Mouse (Mus musculus) c-Kit-positive CD71-positive TER-119-positive erythroid progenitor cells, embryonic 14.5 days (primary cell): ENCODE data around the gene Gm10964.

Experiments used
- DNase-seq: peaks from one replicate; pipeline ENCODE4 v3.0.0-alpha.2; 2013; ENCODE audit warnings: low spot score

The Gm10964 gene

GRCm38 (mm10) chr3:103734696-103735519 is 4.3 kb upstream of the Gm10964 start:
- no peak for DNase-seq

DNA sequence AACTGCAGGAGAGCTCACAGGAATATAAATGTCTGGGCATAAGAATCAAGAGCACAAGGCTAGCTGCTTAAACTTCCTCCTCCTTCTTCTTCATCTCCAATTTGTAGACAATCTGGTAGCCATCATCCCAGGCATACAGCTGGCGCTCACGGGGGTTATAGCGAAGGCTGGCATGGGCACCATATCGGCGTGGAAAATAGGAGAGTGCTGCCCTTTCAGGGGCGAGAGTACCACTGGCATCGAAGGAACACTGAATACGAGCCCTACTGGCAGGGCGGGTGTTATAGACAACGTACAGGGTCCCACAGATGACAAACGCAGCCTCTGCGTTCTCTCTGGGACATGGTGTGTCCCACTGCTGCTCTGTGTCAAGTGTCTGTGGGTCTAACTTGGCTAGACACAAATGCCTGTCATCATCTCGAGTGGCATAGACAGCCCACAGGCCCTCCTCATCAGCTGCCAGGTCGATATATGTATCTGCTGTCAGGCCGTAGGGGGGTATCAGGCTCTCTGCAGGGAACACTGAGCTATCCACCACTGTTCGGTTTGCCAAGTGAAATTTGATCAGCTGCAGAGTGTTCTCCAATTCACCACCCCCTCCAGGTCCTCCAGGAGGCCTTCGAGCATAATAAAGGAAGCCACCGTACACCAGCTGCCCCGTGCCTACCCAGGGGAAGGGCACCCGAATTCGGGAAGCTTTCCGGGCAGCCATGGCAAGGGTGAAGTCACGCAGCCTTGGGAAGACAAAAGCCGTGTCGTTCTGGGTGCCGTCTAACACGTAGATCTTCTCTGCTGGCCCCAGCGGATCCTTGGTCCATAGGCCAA is 3.2 kb upstream of the Gm10964 start:
- no peak for DNase-seq

DNA sequence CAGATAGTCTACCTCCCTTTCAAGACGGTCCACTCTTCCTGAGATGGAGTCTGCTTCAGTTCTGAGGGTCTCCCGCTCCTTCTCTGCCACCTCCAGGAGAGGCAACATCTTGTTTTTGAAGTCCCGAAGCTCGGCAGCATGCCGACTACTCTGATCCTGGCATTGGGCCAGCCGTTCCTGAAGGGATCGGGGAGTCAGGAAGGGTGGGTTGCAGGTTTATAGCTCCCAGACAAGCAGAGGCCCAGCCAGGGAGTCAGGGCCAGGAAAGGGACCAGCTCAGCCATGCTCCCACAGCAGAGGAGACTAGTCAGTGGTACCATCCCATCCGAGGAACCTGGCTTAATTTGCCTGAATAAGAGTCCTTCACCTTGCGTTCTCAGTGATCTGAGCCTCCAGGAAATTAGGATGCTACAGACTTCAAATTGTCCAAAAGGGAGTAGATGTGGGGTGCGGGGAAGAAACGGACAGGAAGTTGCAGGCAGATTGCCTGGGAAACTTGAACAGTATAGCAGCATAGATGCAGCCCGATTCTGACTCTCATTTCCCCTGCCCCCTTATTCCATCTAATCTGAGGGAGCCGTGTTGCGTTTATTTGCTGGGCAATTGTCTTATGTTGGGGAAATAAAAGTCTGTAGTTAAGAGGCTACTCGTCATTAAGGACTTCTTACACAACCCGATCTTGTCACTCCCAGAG is 2.0 kb upstream of the Gm10964 start:
- DNase-seq: no peak

DNA sequence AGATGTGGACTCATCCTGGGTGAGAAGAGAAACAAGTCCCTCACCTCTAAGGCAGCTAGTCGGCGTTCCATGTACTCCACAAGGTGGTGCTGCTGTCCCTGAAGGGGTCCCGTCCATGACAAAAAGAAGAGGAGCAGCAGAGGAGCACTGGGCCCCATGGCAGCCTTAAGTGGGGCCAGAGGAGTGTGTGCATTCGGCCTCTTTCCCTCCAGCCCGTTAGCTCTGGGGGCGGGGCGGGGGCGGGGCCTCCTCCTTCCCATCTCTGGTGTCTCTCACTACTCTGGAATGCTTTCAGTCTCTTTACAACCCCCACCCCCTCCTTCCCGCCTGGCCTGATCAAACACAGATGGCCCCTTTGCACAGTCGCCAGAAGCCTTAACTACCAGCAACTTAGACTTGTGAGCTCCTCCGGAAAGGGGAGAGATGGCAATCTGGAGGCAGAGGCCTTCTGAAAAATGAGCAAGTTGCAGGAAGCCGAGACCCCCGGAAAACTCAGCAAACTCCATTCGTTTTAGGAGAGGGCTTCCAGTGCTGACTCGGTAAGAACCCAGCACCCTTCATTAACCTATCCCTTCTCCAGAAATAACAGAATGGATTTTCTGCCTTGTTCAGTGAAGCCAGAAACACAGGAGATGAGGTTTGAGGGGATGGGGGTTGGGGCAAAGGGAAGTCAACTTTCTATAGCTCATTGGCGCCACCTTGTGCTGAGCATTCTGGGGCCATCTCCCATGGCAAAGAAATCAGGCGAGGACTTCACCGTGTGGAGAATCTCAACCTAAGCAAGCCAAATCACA is 1.2 kb upstream of the Gm10964 start, which contains the start of gene Olfml3:
Gene Olfml3 (minus strand): TSS at position 224 of the 794 bp plus-strand sequence.
- peak; percentile 63 for DNase-seq

DNA sequence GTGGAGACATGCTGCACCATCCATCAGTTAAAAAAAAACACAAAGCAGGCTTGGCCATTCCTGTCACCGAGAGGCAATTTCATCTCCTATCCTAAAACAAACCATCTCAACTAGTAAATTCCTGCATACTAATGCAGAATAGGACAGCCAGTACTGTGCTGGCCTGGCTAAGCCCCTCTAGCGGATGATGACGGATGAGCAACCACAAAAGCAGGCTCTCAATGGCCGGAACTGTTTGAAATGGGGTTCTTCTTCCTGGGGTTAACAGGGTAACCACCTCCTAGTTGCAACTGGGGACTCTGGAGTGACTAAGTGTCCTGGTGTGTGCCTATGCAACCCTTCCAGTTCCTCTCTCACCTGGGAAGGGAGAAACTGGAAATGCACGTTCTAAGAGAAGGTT is 1.2 kb downstream of the Gm10964 start:
- no peak for DNase-seq

GRCm38 (mm10) chr3:103743208-103743607 is 4.0 kb downstream of the Gm10964 start:
- no peak for DNase-seq

DNA sequence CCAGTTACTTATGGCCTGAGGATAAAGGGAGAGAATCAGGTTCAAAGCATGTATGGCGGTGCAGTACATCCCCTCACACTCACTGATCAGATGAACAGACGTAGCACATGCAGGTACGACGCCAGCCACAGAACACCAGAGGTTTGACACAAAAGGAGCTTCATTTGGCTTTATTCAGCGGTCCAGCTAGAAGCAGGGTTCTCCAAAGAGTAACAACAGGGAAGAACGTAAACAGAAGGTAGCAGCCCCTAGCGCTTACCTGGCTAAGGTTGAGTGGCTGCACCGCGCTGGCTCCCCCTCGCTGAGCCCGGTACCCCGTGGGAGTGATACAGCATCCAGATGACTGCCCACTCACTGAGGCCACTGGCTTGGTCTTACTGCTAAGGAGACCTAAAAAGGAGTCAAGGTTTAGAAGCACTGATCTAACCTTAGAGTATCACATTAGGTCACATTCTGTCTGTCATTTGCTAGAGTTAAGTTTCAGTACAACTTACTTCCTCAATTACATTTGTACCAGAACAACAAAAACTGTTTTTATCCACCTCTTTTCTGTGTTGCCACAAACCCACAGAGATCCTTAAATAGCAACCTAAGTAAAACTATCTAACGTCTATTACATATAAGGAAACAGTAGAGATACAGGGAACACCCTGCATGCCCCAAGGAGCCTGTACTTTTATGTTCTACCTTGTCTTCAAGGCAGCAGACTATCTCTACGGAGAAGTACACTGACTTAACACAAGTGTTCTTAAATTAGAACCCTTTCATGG is 6.0 kb downstream of the Gm10964 start:
- no peak for DNase-seq

GRCm38 (mm10) chr3:103746711-103747110 is 7.5 kb downstream of the Gm10964 start:
- no peak for DNase-seq

GRCm38 (mm10) chr3:103751558-103751957 is 12.4 kb downstream of the Gm10964 start:
- no peak for DNase-seq

GRCm38 (mm10) chr3:103755351-103755750 is 16.2 kb downstream of the Gm10964 start:
- DNase-seq: no peak

- DNase-seq: no peak
Observed at GRCm38 (mm10) chr3:103756920-103757319, 17.8 kb downstream of the Gm10964 start.

GRCm38 (mm10) chr3:103758456-103758855 is 19.3 kb downstream of the Gm10964 start:
- no peak for DNase-seq

GRCm38 (mm10) chr3:103759261-103759970 is 20.2 kb downstream of the Gm10964 start:
- no peak for DNase-seq

DNA sequence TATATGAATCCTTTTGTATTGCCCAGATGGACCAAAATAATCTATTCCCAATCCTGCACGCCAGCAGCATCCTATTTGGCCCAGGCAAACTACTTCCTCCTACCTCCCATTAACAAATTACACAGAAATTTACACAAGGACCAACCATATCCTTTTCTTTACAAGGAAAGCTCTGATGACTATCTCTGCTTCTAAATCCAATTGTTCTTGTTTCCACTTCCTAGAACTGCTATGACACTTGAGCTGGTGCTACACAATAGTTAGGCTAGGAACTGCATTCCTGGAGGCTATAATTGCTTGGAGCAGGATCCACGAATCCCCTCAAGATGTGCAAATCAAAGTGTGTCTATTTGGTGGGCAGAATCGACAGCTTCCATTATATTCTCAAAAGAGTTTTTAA is 27.6 kb downstream of the Gm10964 start:
- no peak for DNase-seq

DNA sequence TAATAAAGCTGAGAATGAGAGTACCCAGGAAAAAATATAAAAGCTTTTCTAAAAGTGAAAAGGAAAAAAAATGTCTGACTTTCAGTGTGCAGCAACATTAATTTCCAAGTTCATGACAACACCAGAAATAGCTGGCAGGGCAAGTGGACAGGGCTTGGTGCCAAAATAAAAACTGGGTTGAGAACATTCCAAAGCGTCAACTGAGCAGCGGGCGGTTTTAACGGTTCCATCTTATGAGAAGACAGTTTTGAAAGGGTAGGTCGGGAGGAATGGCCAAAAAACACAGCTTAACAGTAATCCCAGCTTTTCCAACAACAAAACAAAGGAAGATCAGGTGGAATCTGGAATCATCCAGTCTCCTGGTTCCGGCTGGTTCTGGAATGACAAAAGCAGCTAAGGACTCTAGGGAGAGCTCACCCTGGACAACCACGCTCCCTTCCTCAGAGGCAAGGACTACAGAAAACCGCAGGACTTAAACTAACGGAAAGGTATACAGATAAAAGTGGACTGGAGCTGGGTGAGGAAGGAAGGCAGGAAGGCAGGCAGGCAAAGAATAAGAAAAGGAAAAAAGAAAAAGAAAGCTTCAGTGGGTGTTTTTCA is 32.5 kb downstream of the Gm10964 start:
- DNase-seq: no peak

DNA sequence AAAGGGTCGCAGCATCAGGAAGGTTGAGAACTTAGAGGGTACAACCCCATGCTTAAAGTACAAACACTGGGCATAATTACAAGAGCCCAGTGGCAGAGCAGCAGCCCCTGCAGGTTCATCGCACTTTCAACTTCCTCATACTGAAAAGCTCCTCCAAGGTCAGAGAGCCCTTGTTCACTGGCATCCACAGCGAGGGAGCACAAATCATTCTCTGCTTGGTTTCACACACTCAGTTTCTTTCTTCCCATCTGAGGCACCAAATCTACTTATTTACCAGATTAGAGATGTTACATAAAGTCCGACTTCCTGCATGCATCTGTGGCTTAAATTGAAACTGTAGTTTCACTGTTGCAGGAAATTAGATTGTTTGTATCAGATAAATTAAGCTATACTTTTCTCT is 33.7 kb downstream of the Gm10964 start:
- DNase-seq: no peak

DNA sequence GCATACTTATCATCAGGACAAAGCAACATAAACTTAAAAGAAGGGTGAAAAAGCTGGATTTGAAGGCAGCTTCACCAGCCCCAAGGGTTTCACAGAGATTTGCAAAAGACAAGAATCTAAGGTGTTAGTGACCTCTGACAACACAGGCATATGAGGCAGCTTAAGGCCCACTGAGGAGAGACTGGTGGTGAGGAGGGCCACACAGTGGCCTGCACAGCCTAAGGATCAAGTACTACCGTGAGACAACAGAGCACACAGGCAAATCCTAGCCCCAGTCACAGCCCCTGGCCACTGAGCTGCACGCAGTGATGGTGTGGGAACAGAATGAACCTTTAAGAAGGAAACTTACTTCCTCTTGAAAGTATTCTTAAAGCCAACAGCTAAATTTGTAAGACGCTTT is 34.3 kb downstream of the Gm10964 start:
- no peak for DNase-seq

GRCm38 (mm10) chr3:103774009-103774408 is 34.8 kb downstream of the Gm10964 start:
- DNase-seq: no peak

- no peak for DNase-seq
Observed at GRCm38 (mm10) chr3:103777940-103778339, 38.8 kb downstream of the Gm10964 start.

GRCm38 (mm10) chr3:103778660-103779059 is 39.5 kb downstream of the Gm10964 start:
- no peak for DNase-seq
